Mouse (Mus musculus) midbrain, embryonic 12.5 days (tissue): Measurements from ENCODE around the gene Spag6. TPM values are rescaled to one million over a fixed set of nuclear protein-coding genes. Genes with fewer than 3 reads are reported as not detected.
A peak's percentile ranks its signal among the peaks of the same experiment; 100 is the strongest.

Source experiments
- ATAC-seq: fragments of 200-750 bp; cut with Nextera tagmentation; 2 replicates; pipeline ENCODE4 v1.8.0; 2017; ENCODE audit warnings: low read depth, moderate TSS enrichment, moderate library complexity; ENCODE audit not compliant: low FRiP score
- H3K27ac ChIP-seq: fragments of 300-500 bp; sonication (generic); replicated peaks from 2 replicates; pipeline ENCODE4 v1.5.1; 2016; ENCODE audit warnings: mild to moderate bottlenecking
- H3K27me3 ChIP-seq: fragments of 300-500 bp; sonication (generic); 2 replicates; pipeline ENCODE4 v1.6.1; 2016; ENCODE audit warnings: mild to moderate bottlenecking
- H3K36me3 ChIP-seq: fragments of 300-500 bp; sonication (generic); 2 replicates; pipeline ENCODE4 v1.6.1; 2016
- H3K4me1 ChIP-seq: fragments of 300-500 bp; sonication (generic); 2 replicates; pipeline ENCODE4 v1.6.1; 2016
- H3K4me2 ChIP-seq: fragments of 300-500 bp; sonication (generic); replicated peaks from 2 replicates; pipeline ENCODE4 v1.6.1; 2016; ENCODE audit warnings: mild to moderate bottlenecking, moderate library complexity
- H3K4me3 ChIP-seq: fragments of 300-500 bp; sonication (generic); 2 replicates; pipeline ENCODE4 v1.5.1; 2016; ENCODE audit warnings: mild to moderate bottlenecking
- H3K9ac ChIP-seq: fragments of 300-500 bp; sonication (generic); replicated peaks from 2 replicates; pipeline ENCODE4 v1.6.1; 2016; ENCODE audit warnings: mild to moderate bottlenecking, moderate library complexity
- H3K9me3 ChIP-seq: fragments of 300-500 bp; sonication (generic); 2 replicates; pipeline ENCODE4 v1.6.1; 2016; ENCODE audit warnings: mild to moderate bottlenecking
- WGBS: fragments of 180-500 bp; shearing (Covaris S2); methylation state at CpG from one replicate; pipeline ENCODE4 v1.1.7; 2016; 5-methylcytosine and 5-hydroxymethylcytosine counted together
- polyA plus RNA-seq: library from polyadenylated mRNA; unstranded; fragments of >200 nt; fragmentation: Nextera tagmentation; extraction: Ambion mirVana; gene quantifications from 2 replicates; pipeline ENCODE4 v1.2.1, GENCODE M21; 2016

Gene Spag6
- polyA plus RNA-seq, 1 experiment from 2014 or later, result 0.32 TPM

- H3K4me2 ChIP-seq, result peak overlapping the region; percentile 23
- peaks cover 40% of the 10 kb centered on the region for H3K4me1 ChIP-seq
- WGBS, result 14% methylated on average over 8 of the region's 8 CpGs
These were observed 103.9 kb downstream of the Spag6 start for GRCm38 (mm10) chr2:18797776-18798175.

DNA sequence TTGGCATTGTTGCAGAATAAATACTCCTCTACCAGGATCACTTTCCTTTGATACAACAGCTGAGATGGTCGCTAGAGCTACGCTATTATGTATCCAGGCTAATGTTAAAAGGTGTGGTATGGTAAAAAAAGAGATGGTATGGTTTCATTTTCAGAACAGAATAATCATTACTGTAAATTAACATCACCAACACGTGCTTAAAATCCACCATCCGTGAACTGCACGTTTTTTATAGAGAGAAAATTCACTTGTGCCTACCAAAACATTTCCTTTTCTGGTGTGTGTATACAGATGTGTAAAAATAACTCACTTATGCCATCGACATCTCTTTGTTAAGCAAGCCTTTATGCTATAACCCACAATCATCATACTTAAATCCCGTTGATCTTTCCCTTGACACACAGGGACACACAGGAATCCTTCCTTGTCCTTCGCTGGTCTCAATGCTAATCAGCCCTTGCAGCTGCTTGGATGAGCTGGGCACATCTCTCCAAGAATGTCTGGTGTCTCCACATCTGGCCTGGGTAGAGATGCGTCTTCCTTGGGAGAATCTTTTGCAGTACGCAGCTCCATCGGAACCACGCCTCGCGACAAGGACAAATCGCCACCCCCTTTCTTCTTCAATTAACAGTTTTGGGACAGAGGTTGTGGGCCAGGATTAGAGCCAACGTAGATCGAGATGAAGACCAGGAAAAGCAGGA lies 105.6 kb downstream of the Spag6 start:
- no peaks in the 10 kb centered on the region for H3K9me3 ChIP-seq
- peaks cover 40% of the 10 kb centered on the region for H3K4me1 ChIP-seq
- peak overlapping the region; percentile 86 for H3K27ac ChIP-seq
- peak; percentile 36 for ATAC-seq
- peak overlapping the region; percentile 42 for H3K9ac ChIP-seq
- H3K4me3 ChIP-seq, result peak overlapping the region; percentile 42
- WGBS, result 8% methylated on average over 17 of the region's 17 CpGs
- peak overlapping the region; percentile 72 for H3K4me2 ChIP-seq
- H3K36me3 ChIP-seq, result no peaks in the 10 kb centered on the region
- H3K27me3 ChIP-seq, result peaks cover 58% of the 10 kb centered on the region

More at GRCm38 (mm10) chr2:18797776-18798175, 103.9 kb downstream of the Spag6 start:
- Histone ChIP-seq H3K27ac (no peak overlapping the region; the same call in 1 of the 2 replicates), H3K4me3 (no peak overlapping the region), H3K27me3 (peaks cover 49% of the 10 kb centered on the region), H3K36me3 (no peaks in the 10 kb centered on the region), H3K9me3 (no peaks in the 10 kb centered on the region), H3K9ac (no peak overlapping the region)
- ATAC-seq, result no peak

Other genes starting within 250 kb of the Spag6 start
- gene Commd3, start 21.6 kb upstream of the Spag6 start, polyA plus RNA-seq, result 135 and 145 TPM in 2 replicates
- 36.4 and 44.4 TPM in 2 replicates for gene Bmi1, start 17.0 kb upstream of the Spag6 start, polyA plus RNA-seq